Mouse (Mus musculus): Measurements from ENCODE around the gene Dapk1.

The Dapk1 gene

GRCm38 (mm10) chr13:60665402-60665801, 63.7 kb downstream of the Dapk1 start:
- no peak for DNase-seq

- no peak for DNase-seq
These were observed 66.3 kb downstream of the Dapk1 start for GRCm38 (mm10) chr13:60668036-60668435.

GRCm38 (mm10) chr13:60670605-60671004, 68.9 kb downstream of the Dapk1 start:
- no peak for DNase-seq

GRCm38 (mm10) chr13:60671235-60671634, 69.5 kb downstream of the Dapk1 start:
- no peak for DNase-seq

- DNase-seq = no peak
These were observed 70.5 kb downstream of the Dapk1 start for GRCm38 (mm10) chr13:60672287-60672686.

GRCm38 (mm10) chr13:60672882-60673675, 71.3 kb downstream of the Dapk1 start:
- DNase-seq = peak; percentile 42

GRCm38 (mm10) chr13:60674301-60674700, 72.6 kb downstream of the Dapk1 start:
- DNase-seq = no peak

GRCm38 (mm10) chr13:60674911-60675310, 73.2 kb downstream of the Dapk1 start:
- no peak for DNase-seq

- no peak for DNase-seq
These were observed 73.7 kb downstream of the Dapk1 start for GRCm38 (mm10) chr13:60675416-60675815.

GRCm38 (mm10) chr13:60678912-60679311, 77.2 kb downstream of the Dapk1 start:
- no peak for DNase-seq

GRCm38 (mm10) chr13:60682714-60683695, 81.3 kb downstream of the Dapk1 start:
- no peak for DNase-seq

- DNase-seq = no peak
These were observed 82.5 kb downstream of the Dapk1 start for GRCm38 (mm10) chr13:60684050-60684760.

GRCm38 (mm10) chr13:60684806-60685205, 83.1 kb downstream of the Dapk1 start:
- DNase-seq = peak; percentile 41

GRCm38 (mm10) chr13:60685216-60685615, 83.5 kb downstream of the Dapk1 start:
- no peak for DNase-seq

- no peak for DNase-seq
These were observed 84.4 kb downstream of the Dapk1 start for GRCm38 (mm10) chr13:60686024-60686663.

- peak; percentile 80 for DNase-seq
These were observed 85.2 kb downstream of the Dapk1 start for GRCm38 (mm10) chr13:60686967-60687366.

- DNase-seq = no peak
These were observed 85.7 kb downstream of the Dapk1 start for GRCm38 (mm10) chr13:60687462-60687861.

- DNase-seq = no peak
These were observed 86.1 kb downstream of the Dapk1 start for GRCm38 (mm10) chr13:60687891-60688290.

GRCm38 (mm10) chr13:60690921-60691320, 89.2 kb downstream of the Dapk1 start:
- peak; percentile 60 for DNase-seq

- DNase-seq = no peak
These were observed 90.2 kb downstream of the Dapk1 start for GRCm38 (mm10) chr13:60691940-60692339.

GRCm38 (mm10) chr13:60695186-60695980, 93.6 kb downstream of the Dapk1 start:
- no peak for DNase-seq

- DNase-seq = no peak
These were observed 94.6 kb downstream of the Dapk1 start for GRCm38 (mm10) chr13:60696323-60696722.
